Mouse (Mus musculus): ENCODE data around the gene Myo3b. TPM values are rescaled to one million over a fixed set of nuclear protein-coding genes. Genes with fewer than 3 reads are reported as not detected.

Gene Myo3b
- polyA plus RNA-seq, 1 experiment from 2014 or later = 0.16 TPM

Other genes with a start within 250 kb of the Myo3b start
- gene Ccdc173, start 249.6 kb upstream of the Myo3b start, polyA plus RNA-seq (2015; fragmentation: Nextera tagmentation; extraction: Ambion mirVana) = 2.6 and 3.0 TPM in 2 replicates
- 35.9 and 38.5 TPM in 2 replicates for gene Phospho2, start 249.5 kb upstream of the Myo3b start, polyA plus RNA-seq (2015; fragmentation: Nextera tagmentation; extraction: Ambion mirVana)
- gene Klhl23, start 217.2 kb upstream of the Myo3b start, polyA plus RNA-seq (2015; fragmentation: Nextera tagmentation; extraction: Ambion mirVana) = 93.3 and 104 TPM in 2 replicates
- 241 and 245 TPM in 2 replicates for gene Ssb, start 177.6 kb upstream of the Myo3b start, polyA plus RNA-seq (2015; fragmentation: Nextera tagmentation; extraction: Ambion mirVana)
- 32.5 and 33.4 TPM in 2 replicates for gene Mettl5, start 153.5 kb upstream of the Myo3b start, polyA plus RNA-seq (2015; fragmentation: Nextera tagmentation; extraction: Ambion mirVana)
- gene Ubr3, start 141.9 kb upstream of the Myo3b start, polyA plus RNA-seq (2015; fragmentation: Nextera tagmentation; extraction: Ambion mirVana) = 20.3 and 20.6 TPM in 2 replicates

Measured in midbrain, embryonic 16.5 days (tissue).